Mouse (Mus musculus): ENCODE results near the gene Zc3h12a. TPM values are rescaled to one million over a fixed set of nuclear protein-coding genes. Genes with fewer than 3 reads are reported as not detected.

Gene Zc3h12a
- polyA plus RNA-seq, 1 experiment, result 5.9 TPM

DNA sequence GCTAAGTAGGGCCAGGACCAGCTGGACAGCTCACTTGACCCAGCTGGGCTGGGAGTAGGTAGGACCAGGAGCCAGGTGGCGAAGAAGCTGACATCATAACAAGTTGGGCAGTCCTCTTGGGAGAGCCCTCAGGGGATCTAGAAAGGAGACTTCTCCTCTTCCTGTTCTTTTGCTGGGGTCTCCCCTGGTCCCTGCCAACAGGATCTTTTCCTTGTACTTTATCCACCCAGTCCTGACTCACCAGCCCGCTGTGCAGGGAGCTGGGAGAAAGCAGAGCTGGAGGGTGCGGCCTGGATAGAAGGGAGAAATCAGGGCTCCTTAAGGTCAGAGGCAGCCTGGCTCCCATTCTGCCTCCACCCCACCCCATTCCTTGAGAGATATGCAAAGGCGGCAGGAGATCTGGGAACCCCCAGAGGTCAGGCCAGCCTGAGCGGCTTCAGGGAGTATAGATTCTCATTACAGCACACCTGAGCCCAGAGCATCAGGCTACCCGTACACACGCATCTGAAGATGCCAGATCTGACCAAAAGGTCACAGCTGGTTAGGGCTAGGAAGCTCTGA is 2.2 kb downstream of the Zc3h12a start:
- TF ChIP-seq TCF12 (IDR thresholded peaks at IDR 0.05; ENCODE audit: insufficient read depth, poor library complexity, severe bottlenecking) (no peak), POLR2A (IDR thresholded peaks at IDR 0.05; ENCODE audit: insufficient read length, low read depth) (peak; percentile 13), MYOD1 (IDR thresholded peaks at IDR 0.05; ENCODE audit: control insufficient read depth in 1 of 3, insufficient read length in 2 of 3, low read depth in 2 of 3) (peak in 1 of 3 experiments; percentile 11)
- peaks cover 4% of the 10 kb centered on the region for H3K36me3 ChIP-seq (ENCODE audit: control insufficient read depth, insufficient read depth)
- H3K4me3 ChIP-seq, result peak overlapping the region; percentile 91
- H3ac ChIP-seq (ENCODE audit: control insufficient read depth, insufficient read length), result peak overlapping the region; percentile 2
- H3K27me3 ChIP-seq (ENCODE audit: control insufficient read depth, insufficient read depth, insufficient read length), result no peaks in the 10 kb centered on the region
- H3K4me2 ChIP-seq (ENCODE audit: low read depth), result peak overlapping the region; percentile 99
- H3K79me2 ChIP-seq (ENCODE audit: control insufficient read depth, insufficient read depth), result peaks cover 52% of the 10 kb centered on the region

- peak overlapping the region; percentile 91 for H3K4me3 ChIP-seq
- H3K36me3 ChIP-seq (ENCODE audit: control insufficient read depth, insufficient read depth), result peaks cover 7% of the 10 kb centered on the region
- peaks cover 54% of the 10 kb centered on the region for H3K79me2 ChIP-seq (ENCODE audit: control insufficient read depth, insufficient read depth)
- peak overlapping the region; percentile 2 for H3ac ChIP-seq (ENCODE audit: control insufficient read depth, insufficient read length)
- no peaks in the 10 kb centered on the region for H3K27me3 ChIP-seq (ENCODE audit: control insufficient read depth, insufficient read depth, insufficient read length)
- H3K4me2 ChIP-seq (ENCODE audit: low read depth), result peak overlapping the region; percentile 99
- TF ChIP-seq CEBPB (IDR thresholded peaks at IDR 0.05; ENCODE audit: insufficient read depth, poor library complexity, severe bottlenecking), result no peak
- TF ChIP-seq USF1 (IDR thresholded peaks at IDR 0.05; ENCODE audit: low read depth), result no peak
- no peak for TF ChIP-seq E2F4 (IDR thresholded peaks at IDR 0.05; ENCODE audit: insufficient read depth)
- TF ChIP-seq TCF3 (IDR thresholded peaks at IDR 0.05; ENCODE audit: insufficient read length, low read depth), result no peak
- TF ChIP-seq REST (IDR thresholded peaks at IDR 0.05; ENCODE audit: insufficient read depth, insufficient read length), result no peak
- TF ChIP-seq POLR2A (IDR thresholded peaks at IDR 0.05; ENCODE audit: insufficient read length, low read depth), result peak; percentile 59
- TF ChIP-seq SRF (IDR thresholded peaks at IDR 0.05; ENCODE audit: control insufficient read depth, insufficient read length, low read depth), result peak; percentile 62
- peak in 2 of 3 experiments; percentile 86 for TF ChIP-seq MYOD1 (IDR thresholded peaks at IDR 0.05; ENCODE audit: control insufficient read depth in 1 of 3, insufficient read length in 2 of 3, low read depth in 2 of 3)
- TF ChIP-seq MYOG (IDR thresholded peaks at IDR 0.05; ENCODE audit: control insufficient read depth in 1 of 3, insufficient read depth in 1 of 3, insufficient read length in 2 of 3, low read depth in 2 of 3), result peak; percentile 41 to 90 (median 80)
- TF ChIP-seq TCF12 (IDR thresholded peaks at IDR 0.05; ENCODE audit: insufficient read depth, poor library complexity, severe bottlenecking), result peak; percentile 20
- peak; percentile 77 for TF ChIP-seq POLR2AphosphoS2 (IDR thresholded peaks at IDR 0.05; ENCODE audit: insufficient read length, low read depth)
- no peak for TF ChIP-seq MAX (IDR thresholded peaks at IDR 0.05; ENCODE audit: low read depth)
These were observed 3.0 kb downstream of the Zc3h12a start for GRCm38 (mm10) chr4:125124424-125125209.

DNA sequence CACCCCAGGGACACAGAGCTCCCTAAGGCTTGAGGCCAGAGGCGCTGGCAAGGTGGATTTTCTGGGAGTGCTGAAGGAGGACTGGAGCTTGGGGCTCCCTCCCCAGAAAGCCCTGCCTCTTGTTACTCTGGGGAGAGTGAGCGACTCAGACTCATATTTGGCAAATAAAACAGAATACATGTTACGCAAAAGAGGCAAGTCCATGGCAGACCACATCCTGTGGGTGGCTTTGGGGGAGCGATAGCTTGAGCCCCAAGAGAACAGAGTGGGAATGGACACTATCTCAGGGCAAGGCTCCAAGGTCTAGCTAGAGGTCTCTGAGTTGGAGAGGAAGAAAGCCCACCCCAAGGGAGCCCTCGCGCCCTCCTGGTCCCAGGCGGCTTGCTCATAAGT is 4.4 kb downstream of the Zc3h12a start:
- peak overlapping the region; percentile 91 for H3K4me3 ChIP-seq
- H3K79me2 ChIP-seq (ENCODE audit: control insufficient read depth, insufficient read depth), result peaks cover 54% of the 10 kb centered on the region
- H3K27me3 ChIP-seq (ENCODE audit: control insufficient read depth, insufficient read depth, insufficient read length), result no peaks in the 10 kb centered on the region
- H3K4me2 ChIP-seq (ENCODE audit: low read depth), result peak overlapping the region; percentile 99
- H3K36me3 ChIP-seq (ENCODE audit: control insufficient read depth, insufficient read depth), result peaks cover 7% of the 10 kb centered on the region
- TF ChIP-seq POLR2A (IDR thresholded peaks at IDR 0.05; ENCODE audit: insufficient read length, low read depth), result no peak
- peak; percentile 71 for TF ChIP-seq CEBPB (IDR thresholded peaks at IDR 0.05; ENCODE audit: insufficient read depth, poor library complexity, severe bottlenecking)
- no peak overlapping the region for H3ac ChIP-seq (ENCODE audit: control insufficient read depth, insufficient read length)

DNA sequence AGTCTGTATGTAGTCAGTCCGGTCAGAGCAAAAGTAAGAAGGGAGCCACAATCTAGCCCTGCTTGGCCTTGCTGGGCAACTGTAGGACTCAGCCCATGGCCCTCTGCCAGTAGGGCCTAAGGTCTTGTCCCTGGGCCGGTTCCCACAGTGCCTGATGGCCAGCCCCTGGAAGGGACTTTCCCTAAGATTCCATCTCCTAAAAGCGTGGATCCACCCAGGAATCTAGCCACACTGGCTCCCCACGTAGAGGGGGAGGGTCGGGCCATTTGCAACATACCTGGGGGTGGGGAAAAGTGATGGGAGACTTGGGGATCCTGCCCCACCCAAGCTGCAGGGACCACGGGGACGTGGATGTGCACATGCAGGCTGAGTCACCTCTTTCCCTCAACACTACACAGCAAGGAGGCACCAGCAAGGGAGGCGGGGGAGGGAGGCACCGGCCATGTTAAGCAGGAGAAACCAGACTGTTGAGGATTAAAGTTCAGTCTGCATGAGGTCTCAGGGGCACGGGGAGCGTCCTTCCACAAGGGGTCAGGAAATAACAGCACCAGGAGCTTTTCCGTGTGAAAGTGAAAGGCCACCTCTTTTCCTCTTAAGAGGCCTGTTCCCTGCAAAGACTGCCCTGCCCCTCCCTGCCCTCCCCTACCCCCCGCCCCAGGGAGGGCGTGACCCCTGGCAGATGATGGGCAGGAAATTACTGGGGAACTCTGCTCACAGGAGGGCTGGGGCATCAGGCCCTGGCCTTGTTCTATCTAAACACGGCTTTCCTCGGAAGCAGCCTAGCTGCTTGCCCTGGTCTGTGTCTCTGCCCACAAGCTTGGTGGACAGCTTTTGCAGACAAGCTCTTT is 5.0 kb downstream of the Zc3h12a start:
- peak overlapping the region; percentile 91 for H3K4me3 ChIP-seq
- no peak for TF ChIP-seq SRF (IDR thresholded peaks at IDR 0.05; ENCODE audit: control insufficient read depth, insufficient read length, low read depth)
- TF ChIP-seq CEBPB (IDR thresholded peaks at IDR 0.05; ENCODE audit: insufficient read depth, poor library complexity, severe bottlenecking), result peak; percentile 28; the same call in 1 of the 2 replicates
- TF ChIP-seq USF1 (IDR thresholded peaks at IDR 0.05; ENCODE audit: low read depth), result no peak
- no peak for TF ChIP-seq MYOD1 (IDR thresholded peaks at IDR 0.05; ENCODE audit: control insufficient read depth in 1 of 3, insufficient read length in 2 of 3, low read depth in 2 of 3)
- TF ChIP-seq POLR2A (IDR thresholded peaks at IDR 0.05; ENCODE audit: insufficient read length, low read depth), result peak; percentile 46
- TF ChIP-seq E2F4 (IDR thresholded peaks at IDR 0.05; ENCODE audit: insufficient read depth), result no peak
- TF ChIP-seq TCF12 (IDR thresholded peaks at IDR 0.05; ENCODE audit: insufficient read depth, poor library complexity, severe bottlenecking), result no peak
- peak; percentile 36 for TF ChIP-seq POLR2AphosphoS2 (IDR thresholded peaks at IDR 0.05; ENCODE audit: insufficient read length, low read depth)
- no peak for TF ChIP-seq TCF3 (IDR thresholded peaks at IDR 0.05; ENCODE audit: insufficient read length, low read depth)
- no peak for TF ChIP-seq MAX (IDR thresholded peaks at IDR 0.05; ENCODE audit: low read depth)
- no peak for TF ChIP-seq MYOG (IDR thresholded peaks at IDR 0.05; ENCODE audit: control insufficient read depth in 1 of 3, insufficient read depth in 1 of 3, insufficient read length in 2 of 3, low read depth in 2 of 3)
- no peak for TF ChIP-seq REST (IDR thresholded peaks at IDR 0.05; ENCODE audit: insufficient read depth, insufficient read length)
- H3K36me3 ChIP-seq (ENCODE audit: control insufficient read depth, insufficient read depth), result peaks cover 7% of the 10 kb centered on the region
- H3K27me3 ChIP-seq (ENCODE audit: control insufficient read depth, insufficient read depth, insufficient read length), result no peaks in the 10 kb centered on the region
- peak overlapping the region; percentile 99 for H3K4me2 ChIP-seq (ENCODE audit: low read depth)
- H3K79me2 ChIP-seq (ENCODE audit: control insufficient read depth, insufficient read depth), result peaks cover 54% of the 10 kb centered on the region
- no peak overlapping the region for H3ac ChIP-seq (ENCODE audit: control insufficient read depth, insufficient read length)
